Mouse (Mus musculus) left cerebral cortex, postnatal 25 days (tissue): ENCODE measurements around the gene Rprml. TPM values are rescaled to one million over a fixed set of nuclear protein-coding genes. Genes with fewer than 3 reads are reported as not detected.

ENCODE experiments used
- DNase-seq, 2 experiments: peaks; one replicate each; pipeline ENCODE4 v3.0.0; 2022; ENCODE audit warnings: low spot score in 2 of 2, mixed read lengths in 1 of 2
- intact Hi-C: fragments of 180-260 bp; cut with DNase I; formaldehyde crosslinking; loops from one replicate; pipeline ENCODE4 v1.15.1; 2025
- total RNA-seq, 2 experiments: library from RNA; stranded (reverse); gene quantifications; 2 replicates each; pipeline ENCODE4 v1.2.3; 2021

Rprml gene
- total RNA-seq, 2 experiments from 2014 or later = 84.4 to 96.3 TPM

DNA sequence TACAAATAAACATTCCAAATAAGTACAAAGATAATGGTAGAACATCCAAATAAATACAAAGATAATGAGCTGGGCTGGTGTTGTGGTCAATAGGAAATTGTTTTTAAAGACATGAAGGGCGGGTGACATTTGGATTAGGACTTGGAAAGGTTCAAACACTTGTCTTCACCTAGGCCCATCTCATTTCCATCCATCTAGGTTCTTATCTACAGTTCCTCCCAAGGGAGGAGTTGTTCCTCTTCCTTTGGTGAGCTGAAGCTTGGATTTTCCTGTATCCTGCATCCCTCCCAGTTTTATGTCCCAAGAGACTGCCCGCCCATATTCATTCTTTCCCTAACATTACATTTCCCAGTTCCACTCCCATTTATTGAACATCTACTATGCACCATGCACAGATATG, 48.9 kb downstream of the Rprml start:
- no peak for DNase-seq
- intact Hi-C loops = no loop called here

Other genes with a start within 250 kb of the Rprml start
- 10 to 100 TPM; 16.5 to 17.4 TPM for gene Plekhm1, start 236.9 kb upstream of the Rprml start, total RNA-seq
- gene Lrrc37a, start 145.0 kb upstream of the Rprml start, total RNA-seq = not detected
- gene Gm884, start 28.4 kb upstream of the Rprml start, total RNA-seq = not detected
- gene Lyzl6, start 10.7 kb upstream of the Rprml start, total RNA-seq = not detected
- gene Gosr2, start 48.3 kb downstream of the Rprml start, total RNA-seq = 10 to 100 TPM; 70.8 to 72.4 TPM
- under 1 TPM; 0.07 to 0.30 TPM for gene Wnt9b, start 100.3 kb downstream of the Rprml start, total RNA-seq
- gene Wnt3, start 124.6 kb downstream of the Rprml start, total RNA-seq = 1 to 10 TPM in 1 of 2 experiments, under 1 TPM in 1; 0.92 to 1.4 TPM